Mouse (Mus musculus): ENCODE measurements at regions not wholly inside any gene's neighbourhood (a gene's known extent, or its start where the extent isn't known, plus 50 kb on each side); places are given as distances from the start of the nearest gene placed in this dataset.

DNA sequence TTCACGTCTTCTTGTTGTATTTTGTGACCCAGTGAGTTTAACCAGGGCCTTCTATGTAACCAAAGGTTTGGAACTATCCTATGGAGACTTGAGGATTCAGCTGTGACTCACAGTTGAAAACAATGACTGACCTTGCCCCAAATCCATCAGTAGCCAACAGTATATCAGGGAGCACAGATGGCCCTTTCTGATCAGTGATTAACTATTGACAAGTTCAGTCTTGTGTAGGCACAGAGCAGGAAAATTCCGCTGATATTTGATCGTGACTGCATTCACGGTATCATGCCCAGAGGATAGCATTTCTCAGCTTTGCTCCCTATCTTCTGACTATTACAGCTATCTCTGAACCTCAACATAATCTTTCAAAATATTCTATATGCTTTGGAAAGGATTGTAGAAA is 169.6 kb downstream of the Ndufa4 start:
- no peak for TF ChIP-seq CTCF (IDR thresholded peaks at IDR 0.05; ENCODE audit: low read depth, low read length)
- TF ChIP-seq POLR2A (IDR thresholded peaks at IDR 0.05; ENCODE audit: extremely low read depth, insufficient read depth, low read length): no peak

All from liver, adult 2 months (tissue).